In the genomic region with DNA sequence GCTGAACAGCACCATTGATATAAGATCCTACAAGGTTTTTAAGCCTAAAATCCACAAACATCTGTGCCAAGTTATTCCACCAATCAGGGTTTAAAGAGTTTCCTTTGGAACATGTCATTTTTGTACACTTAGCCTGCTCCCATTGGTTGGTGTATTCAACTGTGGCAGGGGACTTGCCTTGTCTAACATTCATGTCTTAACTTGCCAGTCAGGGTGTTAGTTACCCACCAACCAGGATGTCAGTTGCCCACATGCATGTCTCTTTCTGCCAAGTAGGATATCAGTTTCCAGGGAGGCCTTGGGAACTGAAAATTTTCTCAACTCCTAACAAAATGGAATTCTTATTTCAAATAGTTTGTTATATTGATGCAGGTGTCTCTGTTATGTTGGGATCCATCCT, we compare ENCODE assay signal across 37 mouse cellular contexts. TPM values are rescaled to one million over a fixed set of nuclear protein-coding genes. Genes with fewer than 3 reads are reported as not detected.
"Had no signal": no experiment of that assay in that cellular context is flagged by ENCODE, and none has a peak within 500 bp of the region (broad histone marks: within the 10 kb centered on the region; RNA-seq: fewer than 3 reads in every experiment).

No protein-coding gene starts in this region.

- H3K27me3 ChIP-seq: heart, embryonic 12.5 days; heart, embryonic 13.5 days; heart, embryonic 15.5 days; hindbrain, embryonic 12.5 days; hindbrain, embryonic 13.5 days; hindbrain, embryonic 15.5 days; intestine, embryonic 15.5 days; kidney, embryonic 15.5 days had no signal

- H3K27ac ChIP-seq: heart, embryonic 13.5 days; heart, embryonic 15.5 days; hindbrain, embryonic 10.5 days; hindbrain, embryonic 12.5 days; hindbrain, embryonic 13.5 days; hindbrain, embryonic 14.5 days; hindbrain, embryonic 15.5 days; hindbrain, postnatal 0 days; intestine, embryonic 15.5 days; kidney, embryonic 15.5 days; kidney, postnatal 0 days; layer of hippocampus, adult 2 months; left cerebral cortex, adult 2 months had no signal

- H3K4me1 ChIP-seq: heart, embryonic 12.5 days; heart, embryonic 13.5 days; heart, embryonic 15.5 days; hindbrain, embryonic 10.5 days; hindbrain, embryonic 12.5 days; hindbrain, embryonic 13.5 days; hindbrain, embryonic 15.5 days; intestine, embryonic 15.5 days; kidney, embryonic 15.5 days had no signal

- H3K9me3 ChIP-seq: heart, embryonic 15.5 days; hindbrain, embryonic 10.5 days; hindbrain, embryonic 12.5 days; hindbrain, embryonic 13.5 days; hindbrain, embryonic 15.5 days; intestine, embryonic 15.5 days; kidney, embryonic 15.5 days had no signal

- DNase-seq: heart, postnatal 10 days; heart, postnatal 36 days; heart, postnatal 4 days; kidney, adult 11 months; kidney, adult 18-20 months; kidney, adult 2 months; kidney, adult 8-10 months; kidney, adult 9 months; kidney, postnatal 10 days; kidney, postnatal 14 days; kidney, postnatal 25 days; kidney, postnatal 36 days; kidney, postnatal 4 days; layer of hippocampus, adult 9-11 months; layer of hippocampus, postnatal 36 days had no signal

- H3K36me3 ChIP-seq: heart, embryonic 12.5 days; heart, embryonic 13.5 days; heart, embryonic 15.5 days; hindbrain, embryonic 10.5 days; hindbrain, embryonic 12.5 days; hindbrain, embryonic 13.5 days; hindbrain, embryonic 15.5 days; intestine, embryonic 15.5 days; kidney, embryonic 15.5 days had no signal

- ATAC-seq: hindbrain, embryonic 16.5 days; hindbrain, postnatal 0 days; inflammation-experienced regulatory T-cells, adult 6 months; intestine, embryonic 15.5 days; intestine, embryonic 16.5 days; intestine, postnatal 0 days had no signal

- H3K4me2 ChIP-seq: heart, embryonic 11.5 days; heart, embryonic 12.5 days; heart, embryonic 13.5 days; heart, embryonic 15.5 days; hindbrain, embryonic 12.5 days; hindbrain, embryonic 13.5 days; hindbrain, embryonic 14.5 days; hindbrain, embryonic 15.5 days; intestine, embryonic 15.5 days; kidney, embryonic 15.5 days had no signal

- H3K4me3 ChIP-seq: heart, embryonic 12.5 days; heart, embryonic 13.5 days; heart, embryonic 15.5 days; hindbrain, embryonic 10.5 days; hindbrain, embryonic 12.5 days; hindbrain, embryonic 13.5 days; hindbrain, embryonic 15.5 days; intestine, embryonic 15.5 days; kidney, embryonic 15.5 days; layer of hippocampus, adult 2 months; left cerebral cortex, adult 2 months had no signal

- H3K9ac ChIP-seq: heart, embryonic 12.5 days; heart, embryonic 13.5 days; heart, embryonic 15.5 days; hindbrain, embryonic 12.5 days; hindbrain, embryonic 13.5 days; hindbrain, embryonic 14.5 days; hindbrain, embryonic 15.5 days; intestine, embryonic 15.5 days; kidney, embryonic 15.5 days had no signal

RNA-seq across cellular contexts. Expression of gene Fcgr4, which starts 13.1 kb away (rescaled TPM):
- total RNA-seq: heart, postnatal 10 days; hindbrain, postnatal 0 days; layer of hippocampus, adult 2 months; layer of hippocampus, postnatal 10 days; layer of hippocampus, postnatal 14 days; left cerebral cortex, adult 18-20 months had no signal
- polyA plus RNA-seq: heart, embryonic 11.5 days; inflammation-experienced regulatory T-cells, adult 6 months had no signal
